24 mouse cellular contexts compared by ENCODE assay signal in genomic region chr10:43710186-43710885, GRCm38 (mm10).
DNase-seq lines count a peak whose midpoint lies in the region; ATAC-seq and TF ChIP-seq lines count a peak whose summit lies in the region.
"Had no signal": no experiment of that assay in that cellular context is flagged by ENCODE, and none has a peak within 500 bp of the region (broad histone marks: within the 10 kb centered on the region; RNA-seq: fewer than 3 reads in every experiment).

No protein-coding gene starts in this region.

- WGBS in heart, embryonic 16.5 days: 35% methylated on average over 8 of the region's 8 CpGs
- WGBS in heart, adult 2 months: 37% methylated on average over 8 of the region's 8 CpGs
- 44% methylated on average over 8 of the region's 8 CpGs for WGBS in liver, embryonic 13.5 days (ENCODE audit: insufficient replicate concordance)
- WGBS in hindbrain, embryonic 11.5 days: 83% methylated on average over 8 of the region's 8 CpGs

- no peak for DNase-seq in heart, adult 2 months
- DNase-seq in liver, embryonic 13.5 days: peak; percentile 28
- no peak for DNase-seq in hindbrain, embryonic 11.5 days (ENCODE audit: low spot score)
- no peak for DNase-seq in gastrocnemius, adult 8-10 months (ENCODE audit: low spot score in 2 of 2)
- DNase-seq in adrenal gland, postnatal 4 days (ENCODE audit: low spot score in 2 of 2): no peak
- DNase-seq: adrenal gland, postnatal 25 days; cerebellum, adult 8-10 months; cerebellum, postnatal 25 days; gastrocnemius, adult 2 months; kidney, adult 9 months; kidney, postnatal 10 days; lung, postnatal 4 days; right cerebral cortex, postnatal 4 days had no signal

- no peak overlapping the region for H3K4me3 ChIP-seq in heart, embryonic 16.5 days (ENCODE audit: low read length)
- no peak overlapping the region for H3K4me3 ChIP-seq in heart, adult 2 months
- H3K4me3 ChIP-seq in liver, embryonic 13.5 days (replicated peaks): no peak overlapping the region
- H3K4me3 ChIP-seq in hindbrain, embryonic 11.5 days (ENCODE audit: low read depth, low read length): no peak overlapping the region
- H3K4me3 ChIP-seq: forebrain, embryonic 10.5 days; forebrain, embryonic 15.5 days; gastrocnemius, adult 2 months; hindbrain, embryonic 13.5 days had no signal

- no peak for TF ChIP-seq EP300 in heart, adult 2 months (IDR thresholded peaks at IDR 0.05; ENCODE audit: insufficient read depth, low read depth, low read length)

- no peak for TF ChIP-seq POLR2A in heart, adult 2 months (IDR thresholded peaks at IDR 0.05; ENCODE audit: insufficient read depth, low read depth, low read length)

- H3K4me1 ChIP-seq in heart, embryonic 16.5 days (ENCODE audit: control insufficient read depth, insufficient read depth, low read length): no peaks in the 10 kb centered on the region
- H3K4me1 ChIP-seq in heart, adult 2 months (ENCODE audit: control insufficient read depth, insufficient read depth, low read length): no peaks in the 10 kb centered on the region
- H3K4me1 ChIP-seq in liver, embryonic 13.5 days (replicated peaks): peaks cover 49% of the 10 kb centered on the region
- H3K4me1 ChIP-seq in hindbrain, embryonic 11.5 days (replicated peaks; ENCODE audit: control insufficient read depth, insufficient read depth, low read length): no peaks in the 10 kb centered on the region
- H3K4me1 ChIP-seq: forebrain, embryonic 15.5 days; hindbrain, embryonic 13.5 days had no signal

- H3K27ac ChIP-seq in heart, embryonic 16.5 days (ENCODE audit: low read length): no peak overlapping the region
- no peak overlapping the region for H3K27ac ChIP-seq in heart, adult 2 months
- 0 out of 2 replicates have a peak overlapping the region, but pooled peaks have one; percentile 0 for H3K27ac ChIP-seq in liver, embryonic 13.5 days
- no peak overlapping the region for H3K27ac ChIP-seq in hindbrain, embryonic 11.5 days (ENCODE audit: low read depth, low read length)
- H3K27ac ChIP-seq: forebrain, embryonic 10.5 days; forebrain, embryonic 15.5 days; gastrocnemius, adult 2 months; hindbrain, embryonic 13.5 days had no signal

- no peaks in the 10 kb centered on the region for H3K27me3 ChIP-seq in heart, embryonic 16.5 days (ENCODE audit: control insufficient read depth, insufficient read depth, low read length)
- H3K27me3 ChIP-seq in heart, adult 2 months (ENCODE audit: control insufficient read depth, insufficient read depth, low read length): 0 out of 2 replicates have a peak, but pooled peaks cover 2% of the 10 kb centered on the region
- H3K27me3 ChIP-seq in liver, embryonic 13.5 days: peaks cover 8% of the 10 kb centered on the region
- no peaks in the 10 kb centered on the region for H3K27me3 ChIP-seq in hindbrain, embryonic 11.5 days (ENCODE audit: control insufficient read depth, insufficient read depth, low read length)
- H3K27me3 ChIP-seq: forebrain, embryonic 15.5 days; hindbrain, embryonic 13.5 days; Patski had no signal

- intact Hi-C loops in heart, adult 2 months (cut with DNase I): no loop called here

- no peak for TF ChIP-seq CTCF in heart, adult 2 months (IDR thresholded peaks at IDR 0.05)

- H3K9me3 ChIP-seq in heart, embryonic 16.5 days (replicated peaks; ENCODE audit: control insufficient read depth, low read length): no peaks in the 10 kb centered on the region
- H3K9me3 ChIP-seq in liver, embryonic 13.5 days (replicated peaks): no peaks in the 10 kb centered on the region
- no peaks in the 10 kb centered on the region for H3K9me3 ChIP-seq in hindbrain, embryonic 11.5 days (ENCODE audit: control insufficient read depth, low read length)
- H3K9me3 ChIP-seq: forebrain, embryonic 10.5 days; forebrain, embryonic 15.5 days; G1E; hindbrain, embryonic 13.5 days had no signal

- no peak overlapping the region for H3K9ac ChIP-seq in heart, embryonic 16.5 days (ENCODE audit: low read length)
- H3K9ac ChIP-seq in heart, adult 2 months (ENCODE audit: low read depth, low read length): no peak overlapping the region
- H3K9ac ChIP-seq in liver, embryonic 13.5 days: 0 out of 2 replicates have a peak overlapping the region, but pooled peaks have one; percentile 23
- H3K9ac ChIP-seq in hindbrain, embryonic 11.5 days (ENCODE audit: low read depth, low read length): no peak overlapping the region
- H3K9ac ChIP-seq: forebrain, embryonic 15.5 days; hindbrain, embryonic 13.5 days had no signal

- H3K4me2 ChIP-seq in heart, embryonic 16.5 days (ENCODE audit: low read depth, low read length): no peak overlapping the region
- H3K4me2 ChIP-seq in liver, embryonic 13.5 days: no peak overlapping the region
- H3K4me2 ChIP-seq in hindbrain, embryonic 11.5 days (replicated peaks; ENCODE audit: low read depth, low read length): no peak overlapping the region
- H3K4me2 ChIP-seq: forebrain, embryonic 15.5 days; hindbrain, embryonic 13.5 days had no signal

- no peaks in the 10 kb centered on the region for H3K36me3 ChIP-seq in heart, embryonic 16.5 days (ENCODE audit: control insufficient read depth, insufficient read depth)
- H3K36me3 ChIP-seq in heart, adult 2 months (ENCODE audit: control insufficient read depth, insufficient read depth, low read length): no peaks in the 10 kb centered on the region
- no peaks in the 10 kb centered on the region; the same call in 1 of the 2 replicates for H3K36me3 ChIP-seq in liver, embryonic 13.5 days
- H3K36me3 ChIP-seq in hindbrain, embryonic 11.5 days (ENCODE audit: control insufficient read depth, insufficient read depth, low read length): no peaks in the 10 kb centered on the region
- H3K36me3 ChIP-seq: forebrain, embryonic 10.5 days; forebrain, embryonic 15.5 days; G1E; hindbrain, embryonic 13.5 days had no signal

- no peaks in the 10 kb centered on the region for H3K79me2 ChIP-seq in heart, adult 2 months (replicated peaks; ENCODE audit: control insufficient read depth, insufficient read depth, low read length)

- ATAC-seq in heart, embryonic 16.5 days (replicated peaks; ENCODE audit: extremely low read depth, insufficient read depth, low FRiP score): peak; percentile 52
- peak; percentile 20; the same call in 1 of the 2 replicates for ATAC-seq in erythroblast, adult 5-6 weeks (replicated peaks; ENCODE audit: low FRiP score, poor library complexity, severe bottlenecking)
- ATAC-seq in liver, embryonic 13.5 days (ENCODE audit: low read depth): peak; percentile 77
- ATAC-seq in megakaryocyte progenitor cell, adult 5-6 weeks (replicated peaks; ENCODE audit: poor library complexity): peak; percentile 66
- ATAC-seq in hindbrain, embryonic 11.5 days (ENCODE audit: low FRiP score): no peak
- ATAC-seq: forebrain, embryonic 15.5 days; intestine, embryonic 16.5 days; lung, postnatal 0 days; midbrain, embryonic 16.5 days; Patski had no signal
